Mouse (Mus musculus): Measurements from ENCODE around the gene Slc22a23. TPM values are rescaled to one million over a fixed set of nuclear protein-coding genes. Genes with fewer than 3 reads are reported as not detected.

Gene Slc22a23
- polyA plus RNA-seq, 1 experiment from 2014 or later, result 3.6 TPM

- H3K27ac ChIP-seq (ENCODE audit: low read length), result no peak overlapping the region
- H3K9ac ChIP-seq (ENCODE audit: low read length), result no peak overlapping the region
- H3K4me1 ChIP-seq (ENCODE audit: control insufficient read depth, insufficient read depth, low read length), result no peaks in the 10 kb centered on the region
- H3K36me3 ChIP-seq (ENCODE audit: control insufficient read depth, insufficient read depth, low read length), result no peaks in the 10 kb centered on the region
- H3K4me2 ChIP-seq (ENCODE audit: low read depth, low read length), result no peak overlapping the region
- ATAC-seq (ENCODE audit: insufficient read depth, low FRiP score), result no peak
- H3K4me3 ChIP-seq (replicated peaks; ENCODE audit: low read length), result no peak overlapping the region
- WGBS, result 79% methylated on average over 6 of the region's 6 CpGs
- no peaks in the 10 kb centered on the region for H3K27me3 ChIP-seq (ENCODE audit: control insufficient read depth, insufficient read depth, low read length)
- no peaks in the 10 kb centered on the region for H3K9me3 ChIP-seq (replicated peaks; ENCODE audit: control insufficient read depth, low read length)
These were observed 27.2 kb upstream of the Slc22a23 start for GRCm38 (mm10) chr13:34371951-34372869.

- H3K4me1 ChIP-seq (ENCODE audit: control insufficient read depth, insufficient read depth, low read length), result no peaks in the 10 kb centered on the region
- H3K27ac ChIP-seq (ENCODE audit: low read length), result no peak overlapping the region
- no peak overlapping the region for H3K4me2 ChIP-seq (ENCODE audit: low read depth, low read length)
- WGBS, result 79% methylated on average over 4 of the region's 4 CpGs
- no peak for ATAC-seq (ENCODE audit: insufficient read depth, low FRiP score)
- no peak overlapping the region for H3K9ac ChIP-seq (ENCODE audit: low read length)
- H3K36me3 ChIP-seq (ENCODE audit: control insufficient read depth, insufficient read depth, low read length), result no peaks in the 10 kb centered on the region
- no peak overlapping the region for H3K4me3 ChIP-seq (replicated peaks; ENCODE audit: low read length)
- H3K27me3 ChIP-seq (ENCODE audit: control insufficient read depth, insufficient read depth, low read length), result no peaks in the 10 kb centered on the region
- no peaks in the 10 kb centered on the region for H3K9me3 ChIP-seq (replicated peaks; ENCODE audit: control insufficient read depth, low read length)
These were observed 25.4 kb upstream of the Slc22a23 start for GRCm38 (mm10) chr13:34370281-34370825.

- no peaks in the 10 kb centered on the region for H3K27me3 ChIP-seq (ENCODE audit: control insufficient read depth, insufficient read depth, low read length)
- WGBS, result 69% methylated on average over 1 of the region's 1 CpGs
- H3K36me3 ChIP-seq (ENCODE audit: control insufficient read depth, insufficient read depth, low read length), result no peaks in the 10 kb centered on the region
- no peak overlapping the region for H3K27ac ChIP-seq (ENCODE audit: low read length)
- no peak overlapping the region for H3K4me3 ChIP-seq (replicated peaks; ENCODE audit: low read length)
- H3K9ac ChIP-seq (ENCODE audit: low read length), result no peak overlapping the region
- H3K4me1 ChIP-seq (ENCODE audit: control insufficient read depth, insufficient read depth, low read length), result no peaks in the 10 kb centered on the region
- no peaks in the 10 kb centered on the region for H3K9me3 ChIP-seq (replicated peaks; ENCODE audit: control insufficient read depth, low read length)
- H3K4me2 ChIP-seq (ENCODE audit: low read depth, low read length), result no peak overlapping the region
- no peak for ATAC-seq (ENCODE audit: insufficient read depth, low FRiP score)
These were observed 20.2 kb upstream of the Slc22a23 start for GRCm38 (mm10) chr13:34365226-34365625.

GRCm38 (mm10) chr13:34355656-34356055 lies 10.7 kb upstream of the Slc22a23 start:
- WGBS, result 83% methylated on average over 5 of the region's 5 CpGs
- H3K27ac ChIP-seq (ENCODE audit: low read length), result no peak overlapping the region

DNA sequence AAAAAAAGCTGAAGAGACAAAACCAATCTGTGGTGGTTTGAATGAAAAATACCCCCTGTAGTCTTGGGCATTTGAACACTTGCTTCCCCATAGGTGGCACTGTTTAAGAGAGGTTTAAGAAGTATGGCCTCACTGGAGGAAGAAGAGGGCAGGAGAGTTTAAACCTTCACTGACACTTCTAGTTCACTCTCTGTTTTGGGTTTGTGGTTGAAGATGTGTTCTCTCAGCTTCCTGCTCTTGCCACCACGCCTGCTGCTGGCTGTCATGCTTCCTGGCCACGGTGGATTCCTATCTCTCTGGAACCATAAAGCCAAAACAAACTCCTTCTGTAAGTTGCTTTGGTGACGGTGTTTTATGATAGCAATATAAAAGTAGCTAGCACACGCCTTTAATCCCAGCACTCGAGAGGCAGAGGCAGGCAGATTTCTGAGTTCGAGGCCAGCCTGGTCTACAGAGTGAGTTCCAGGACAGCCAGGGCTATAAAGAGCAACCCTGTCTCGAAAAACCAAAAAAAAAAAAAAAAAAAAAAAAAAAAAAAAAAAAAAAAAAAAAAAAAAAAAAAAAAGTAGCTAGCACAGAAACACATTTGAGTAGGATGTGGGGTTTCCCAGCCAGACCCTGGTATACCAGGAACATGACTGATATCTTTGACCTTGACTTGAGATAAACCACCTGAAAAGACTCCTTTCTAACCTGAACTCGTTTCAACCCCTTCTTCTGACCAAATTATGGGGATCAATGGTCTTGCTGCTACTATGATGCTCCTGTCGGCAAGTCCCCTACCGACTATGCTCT lies 10.0 kb upstream of the Slc22a23 start:
- no peak overlapping the region for H3K9ac ChIP-seq (ENCODE audit: low read length)
- no peak overlapping the region for H3K4me2 ChIP-seq (ENCODE audit: low read depth, low read length)
- no peak for ATAC-seq (ENCODE audit: insufficient read depth, low FRiP score)
- H3K9me3 ChIP-seq (replicated peaks; ENCODE audit: control insufficient read depth, low read length), result no peaks in the 10 kb centered on the region
- H3K27me3 ChIP-seq (ENCODE audit: control insufficient read depth, insufficient read depth, low read length), result no peaks in the 10 kb centered on the region
- no peak overlapping the region for H3K27ac ChIP-seq (ENCODE audit: low read length)
- no peaks in the 10 kb centered on the region for H3K36me3 ChIP-seq (ENCODE audit: control insufficient read depth, insufficient read depth, low read length)
- H3K4me3 ChIP-seq (replicated peaks; ENCODE audit: low read length), result no peak overlapping the region
- 84% methylated on average over 10 of the region's 10 CpGs for WGBS
- no peaks in the 10 kb centered on the region for H3K4me1 ChIP-seq (ENCODE audit: control insufficient read depth, insufficient read depth, low read length)

More at GRCm38 (mm10) chr13:34355656-34356055, 10.7 kb upstream of the Slc22a23 start:
- no peak overlapping the region for H3K9ac ChIP-seq (ENCODE audit: low read length)
- H3K9me3 ChIP-seq (replicated peaks; ENCODE audit: control insufficient read depth, low read length), result no peaks in the 10 kb centered on the region
- H3K4me1 ChIP-seq (ENCODE audit: control insufficient read depth, insufficient read depth, low read length), result no peaks in the 10 kb centered on the region
- no peaks in the 10 kb centered on the region for H3K36me3 ChIP-seq (ENCODE audit: control insufficient read depth, insufficient read depth, low read length)
- no peak overlapping the region for H3K4me3 ChIP-seq (replicated peaks; ENCODE audit: low read length)
- ATAC-seq (ENCODE audit: insufficient read depth, low FRiP score), result no peak
- H3K27me3 ChIP-seq (ENCODE audit: control insufficient read depth, insufficient read depth, low read length), result no peaks in the 10 kb centered on the region
- H3K4me2 ChIP-seq (ENCODE audit: low read depth, low read length), result no peak overlapping the region

DNA sequence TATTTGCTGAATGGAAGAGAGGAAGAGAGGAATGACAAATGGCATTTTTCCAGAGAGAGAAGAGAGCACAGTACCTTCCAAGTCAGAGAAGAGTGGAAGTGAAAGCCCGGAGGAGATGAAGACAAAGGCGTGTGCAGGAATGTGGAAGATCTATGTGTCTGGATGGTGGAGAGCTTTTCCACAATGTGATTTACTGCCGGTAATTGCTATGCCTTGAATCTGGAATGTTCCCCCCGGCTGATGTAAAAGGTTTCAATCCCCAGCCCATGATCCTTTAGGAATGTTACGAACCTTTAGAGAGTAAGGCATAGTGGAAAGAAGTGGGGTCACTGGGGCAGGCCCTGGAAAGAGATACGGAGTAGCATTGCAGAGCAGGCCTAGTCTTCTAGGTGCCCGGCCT lies 8.3 kb upstream of the Slc22a23 start:
- Histone ChIP-seq H3K4me3 (replicated peaks; ENCODE audit: low read length) (no peak overlapping the region), H3K9me3 (replicated peaks; ENCODE audit: control insufficient read depth, low read length) (no peaks in the 10 kb centered on the region), H3K27me3 (ENCODE audit: control insufficient read depth, insufficient read depth, low read length) (no peaks in the 10 kb centered on the region), H3K36me3 (ENCODE audit: control insufficient read depth, insufficient read depth, low read length) (no peaks in the 10 kb centered on the region), H3K9ac (ENCODE audit: low read length) (no peak overlapping the region), H3K4me1 (ENCODE audit: control insufficient read depth, insufficient read depth, low read length) (no peaks in the 10 kb centered on the region), H3K27ac (ENCODE audit: low read length) (no peak overlapping the region), H3K4me2 (ENCODE audit: low read depth, low read length) (no peak overlapping the region)
- ATAC-seq (ENCODE audit: insufficient read depth, low FRiP score), result no peak
- WGBS, result 60% methylated on average over 7 of the region's 7 CpGs

- H3K9ac ChIP-seq (ENCODE audit: low read length), result no peak overlapping the region
- H3K9me3 ChIP-seq (replicated peaks; ENCODE audit: control insufficient read depth, low read length), result no peaks in the 10 kb centered on the region
- peaks cover 8% of the 10 kb centered on the region for H3K4me1 ChIP-seq (ENCODE audit: control insufficient read depth, insufficient read depth, low read length)
- H3K36me3 ChIP-seq (ENCODE audit: control insufficient read depth, insufficient read depth, low read length), result no peaks in the 10 kb centered on the region
- no peaks in the 10 kb centered on the region for H3K27me3 ChIP-seq (ENCODE audit: control insufficient read depth, insufficient read depth, low read length)
- ATAC-seq (ENCODE audit: insufficient read depth, low FRiP score), result no peak
- H3K4me3 ChIP-seq (replicated peaks; ENCODE audit: low read length), result no peak overlapping the region
- H3K4me2 ChIP-seq (ENCODE audit: low read depth, low read length), result no peak overlapping the region
- no peak overlapping the region for H3K27ac ChIP-seq (ENCODE audit: low read length)
These were observed 6.5 kb upstream of the Slc22a23 start for GRCm38 (mm10) chr13:34351437-34351836.

- ATAC-seq (ENCODE audit: insufficient read depth, low FRiP score), result no peak
- H3K27ac ChIP-seq (ENCODE audit: low read length), result no peak overlapping the region
- H3K9me3 ChIP-seq (replicated peaks; ENCODE audit: control insufficient read depth, low read length), result no peaks in the 10 kb centered on the region
- H3K4me2 ChIP-seq (ENCODE audit: low read depth, low read length), result no peak overlapping the region
- 0 out of 2 replicates have a peak, but pooled peaks cover 3% of the 10 kb centered on the region for H3K27me3 ChIP-seq (ENCODE audit: control insufficient read depth, insufficient read depth, low read length)
- WGBS, result 40% methylated on average over 7 of the region's 7 CpGs
- no peaks in the 10 kb centered on the region for H3K36me3 ChIP-seq (ENCODE audit: control insufficient read depth, insufficient read depth, low read length)
- peaks cover 27% of the 10 kb centered on the region for H3K4me1 ChIP-seq (ENCODE audit: control insufficient read depth, insufficient read depth, low read length)
- no peak overlapping the region for H3K9ac ChIP-seq (ENCODE audit: low read length)
- H3K4me3 ChIP-seq (replicated peaks; ENCODE audit: low read length), result no peak overlapping the region
These were observed 3.2 kb upstream of the Slc22a23 start for GRCm38 (mm10) chr13:34347960-34348889.

Measured in stomach, embryonic 16.5 days (tissue).